Mouse (Mus musculus): ENCODE data around the gene Smarcc1. TPM values are rescaled to one million over a fixed set of nuclear protein-coding genes. Genes with fewer than 3 reads are reported as not detected.
A peak's percentile ranks its signal among the peaks of the same experiment; 100 is the strongest.

Gene Smarcc1
- total and polyA plus RNA-seq, 3 experiments = 30.4 to 97.0 (median 41.3) TPM

DNA sequence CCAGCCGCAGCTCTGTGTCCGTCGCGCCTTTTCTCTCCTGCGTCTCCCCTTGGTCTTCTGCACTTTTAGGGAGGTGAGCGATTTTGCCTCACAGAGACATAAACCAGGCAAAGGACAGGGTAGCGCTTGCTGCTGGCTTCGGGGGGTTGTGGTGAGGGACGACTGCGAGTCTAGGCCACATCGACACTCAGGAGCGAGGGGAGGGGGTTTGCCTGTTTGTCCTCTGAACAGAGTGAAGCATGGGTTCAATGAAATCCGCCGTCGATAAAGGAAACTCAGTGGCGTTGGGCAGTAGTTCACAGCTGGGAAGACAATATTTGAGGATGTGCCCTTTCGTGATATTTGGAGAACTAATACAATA lies 251 bp downstream of the Smarcc1 start, which contains the start of gene Dhx30:
Dhx30 (minus strand) TSS at position 52 of the 361 bp plus-strand sequence.
- in situ Hi-C loops (cut with MboI; ENCODE audit: low pct_ligation_motif_present, low pct_unique_long_range_greater_than_20kb, low sequenced_read_pairs) (no loop called here), dilution Hi-C loops (cut with MboI; ENCODE audit: extremely low pct_ligation_motif_present, extremely low pct_unique_long_range_greater_than_20kb, low sequenced_read_pairs) (no loop called here)
- no peaks in the 10 kb centered on the region for H3K27me3 ChIP-seq (replicated peaks)
- H3K4me1 ChIP-seq (ENCODE audit: control insufficient read depth in 1 of 2, insufficient read depth in 2 of 2) = peaks cover 0 to 25% of the 10 kb centered on the region in 2 experiments; a peak in 2 of 4 replicates
- peak within 1 kb of the TSS; percentile 83 for H3K27ac ChIP-seq (ENCODE audit: insufficient read depth, low read depth)
- DNase-seq (ENCODE audit: extremely low read depth) = no peak
- peak within 1 kb of the TSS; percentile 80 for H3K9ac ChIP-seq (ENCODE audit: insufficient read depth, low read depth)
- H3K4me2 ChIP-seq (ENCODE audit: insufficient read depth, low read depth, poor library complexity, severe bottlenecking) = peak within 1 kb of the TSS; percentile 81
- peak within 1 kb of the TSS; percentile 77 to 88 (median 87) for H3K4me3 ChIP-seq (replicated peaks in 1 of 3; ENCODE audit: low read depth in 2 of 3, low read length in 2 of 3, poor library complexity in 1 of 3)
- H3K79me2 ChIP-seq (replicated peaks; ENCODE audit: control insufficient read depth, extremely low read depth, insufficient read depth, poor library complexity, severe bottlenecking) = peaks cover 23% of the 10 kb centered on the region; the same call in 1 of the 2 replicates
- H3K9me3 ChIP-seq (replicated peaks; ENCODE audit: low read length) = no peaks in the 10 kb centered on the region
- H3K36me3 ChIP-seq (replicated peaks in 1 of 2; ENCODE audit: control insufficient read depth in 1 of 2, insufficient read depth in 1 of 2, low read length in 1 of 2) = peaks cover 2 to 34% of the 10 kb centered on the region in 2 experiments
- TF ChIP-seq JUN (IDR thresholded peaks at IDR 0.05; ENCODE audit: insufficient read depth, low read depth, low read length) (no peak), BHLHE40 (IDR thresholded peaks at IDR 0.05; ENCODE audit: low read depth, low read length) (no peak), POLR2A (IDR thresholded peaks at IDR 0.05; ENCODE audit: low read depth, low read length) (no peak; the same call in 1 of the 2 replicates)

DNA sequence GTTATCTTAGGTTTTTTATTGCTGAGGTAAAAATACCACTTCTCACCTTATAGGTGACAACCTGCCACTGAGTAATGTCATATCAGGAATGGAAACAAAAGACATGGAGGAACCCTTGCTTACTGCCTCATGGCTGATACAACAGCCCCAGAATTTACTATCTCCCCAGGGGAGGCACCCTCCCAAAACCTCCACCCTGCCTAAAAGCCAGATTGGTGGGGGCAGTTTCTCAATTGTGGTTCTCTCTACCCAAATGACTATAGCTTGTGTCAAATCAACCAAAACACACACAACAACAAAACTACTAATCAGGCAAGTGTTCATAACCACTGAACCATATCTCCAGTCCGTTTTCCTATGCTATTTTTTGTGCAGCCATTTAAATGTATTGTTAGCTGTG lies 741 bp downstream of the Smarcc1 start:
- Histone ChIP-seq H3K27ac (ENCODE audit: insufficient read depth, low read depth) (no peak overlapping the region), H3K4me2 (ENCODE audit: insufficient read depth, low read depth, poor library complexity, severe bottlenecking) (peak overlapping the region; percentile 72), H3K9me3 (replicated peaks; ENCODE audit: low read length) (no peaks in the 10 kb centered on the region), H3K9ac (ENCODE audit: insufficient read depth, low read depth) (peak overlapping the region; percentile 80), H3K27me3 (replicated peaks) (no peaks in the 10 kb centered on the region), H3K79me2 (replicated peaks; ENCODE audit: control insufficient read depth, extremely low read depth, insufficient read depth, poor library complexity, severe bottlenecking) (peaks cover 23% of the 10 kb centered on the region; the same call in 1 of the 2 replicates), H3K36me3 (replicated peaks in 1 of 2; ENCODE audit: control insufficient read depth in 1 of 2, insufficient read depth in 1 of 2, low read length in 1 of 2) (peaks cover 0 to 30% of the 10 kb centered on the region in 2 experiments), H3K4me1 (ENCODE audit: control insufficient read depth in 1 of 2, insufficient read depth in 2 of 2) (peaks cover 3 to 25% of the 10 kb centered on the region in 2 experiments), H3K4me3 (replicated peaks in 1 of 3; ENCODE audit: low read depth in 2 of 3, low read length in 2 of 3, poor library complexity in 1 of 3) (peak overlapping the region; percentile 77 to 88 (median 87))
- in situ Hi-C loops (cut with MboI; ENCODE audit: low pct_ligation_motif_present, low pct_unique_long_range_greater_than_20kb, low sequenced_read_pairs) = no loop called here
- peak; percentile 40 for DNase-seq (ENCODE audit: extremely low read depth)
- TF ChIP-seq MAFK (IDR thresholded peaks at IDR 0.05; ENCODE audit: insufficient replicate concordance, low read length) (0 out of 2 replicates have a peak, but pooled peaks have one; percentile 25), JUND (conservative IDR thresholded peaks at IDR 0.05; ENCODE audit: low read depth, low read length) (peak; percentile 44; the same call in 1 of the 2 replicates), MAX (IDR thresholded peaks at IDR 0.05; ENCODE audit: low read length) (no peak; the same call in 1 of the 2 replicates), BHLHE40 (IDR thresholded peaks at IDR 0.05; ENCODE audit: low read depth, low read length) (0 out of 2 replicates have a peak, but pooled peaks have one; percentile 17), EP300 (IDR thresholded peaks at IDR 0.05; ENCODE audit: low read length) (peak; percentile 29; the same call in 1 of the 2 replicates), SMC3 (IDR thresholded peaks at IDR 0.05; ENCODE audit: low read depth, low read length) (no peak)
- dilution Hi-C loops (cut with MboI; ENCODE audit: extremely low pct_ligation_motif_present, extremely low pct_unique_long_range_greater_than_20kb, low sequenced_read_pairs) = no loop called here

DNA sequence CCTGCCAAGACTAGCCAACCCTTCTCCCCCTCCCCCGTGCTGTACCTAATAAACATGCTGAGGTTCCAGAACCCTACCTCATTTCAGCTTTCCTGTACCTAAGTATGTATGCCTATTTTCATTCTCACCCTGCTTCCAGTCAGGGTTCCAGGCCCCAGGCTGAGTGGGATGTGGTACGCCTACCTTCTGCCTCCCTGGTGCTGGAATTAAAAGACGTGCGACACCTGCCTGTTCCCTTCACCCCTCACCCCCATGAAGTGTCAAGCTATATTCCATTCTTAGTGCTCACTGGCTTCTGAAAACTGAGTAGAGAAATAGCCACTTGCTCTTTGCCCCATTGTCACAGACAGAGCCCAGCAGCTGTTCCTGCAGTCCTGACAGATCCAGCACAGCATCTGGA lies 3.9 kb downstream of the Smarcc1 start:
- no peaks in the 10 kb centered on the region for H3K27me3 ChIP-seq (replicated peaks)
- in situ Hi-C loops (cut with MboI; ENCODE audit: low pct_ligation_motif_present, low pct_unique_long_range_greater_than_20kb, low sequenced_read_pairs) = no loop called here
- peaks cover 15% of the 10 kb centered on the region; the same call in 1 of the 2 replicates for H3K79me2 ChIP-seq (replicated peaks; ENCODE audit: control insufficient read depth, extremely low read depth, insufficient read depth, poor library complexity, severe bottlenecking)
- no peak overlapping the region for H3K27ac ChIP-seq (ENCODE audit: insufficient read depth, low read depth)
- TF ChIP-seq ZNF384 (IDR thresholded peaks at IDR 0.05; ENCODE audit: low read depth, low read length) = no peak
- TF ChIP-seq TBP (conservative IDR thresholded peaks at IDR 0.05; ENCODE audit: low read depth, low read length) = no peak
- TF ChIP-seq ETS1 (conservative IDR thresholded peaks at IDR 0.05; ENCODE audit: low read depth, low read length) = no peak
- no peak for TF ChIP-seq ZKSCAN1 (IDR thresholded peaks at IDR 0.05; ENCODE audit: borderline replicate concordance, low read depth, low read length)
- TF ChIP-seq USF2 (conservative IDR thresholded peaks at IDR 0.05; ENCODE audit: low read depth, low read length) = no peak
- TF ChIP-seq MYC (IDR thresholded peaks at IDR 0.05; ENCODE audit: low read depth, low read length) = no peak
- TF ChIP-seq MAX (IDR thresholded peaks at IDR 0.05; ENCODE audit: low read length) = no peak
- TF ChIP-seq JUND (conservative IDR thresholded peaks at IDR 0.05; ENCODE audit: low read depth, low read length) = no peak
- no peak for TF ChIP-seq TCF12 (IDR thresholded peaks at IDR 0.05; ENCODE audit: low read depth, low read length)
- no peak for TF ChIP-seq UBTF (IDR thresholded peaks at IDR 0.05; ENCODE audit: low read depth, low read length)
- DNase-seq (ENCODE audit: extremely low read depth) = no peak
- H3K9me3 ChIP-seq (replicated peaks; ENCODE audit: low read length) = no peaks in the 10 kb centered on the region
- no peak overlapping the region for H3K4me3 ChIP-seq (replicated peaks in 1 of 3; ENCODE audit: low read depth in 2 of 3, low read length in 2 of 3, poor library complexity in 1 of 3)
- no peak overlapping the region for H3K4me2 ChIP-seq (ENCODE audit: insufficient read depth, low read depth, poor library complexity, severe bottlenecking)
- H3K36me3 ChIP-seq (replicated peaks in 1 of 2; ENCODE audit: control insufficient read depth in 1 of 2, insufficient read depth in 1 of 2, low read length in 1 of 2) = peaks cover 0 to 13% of the 10 kb centered on the region in 2 experiments
- H3K4me1 ChIP-seq (ENCODE audit: control insufficient read depth in 1 of 2, insufficient read depth in 2 of 2) = peaks cover 3 to 22% of the 10 kb centered on the region in 2 experiments
- H3K9ac ChIP-seq (ENCODE audit: insufficient read depth, low read depth) = no peak overlapping the region
- dilution Hi-C loops (cut with MboI; ENCODE audit: extremely low pct_ligation_motif_present, extremely low pct_unique_long_range_greater_than_20kb, low sequenced_read_pairs) = no loop called here
